Mouse (Mus musculus): ENCODE measurements around the gene Fscn2. TPM values are rescaled to one million over a fixed set of nuclear protein-coding genes. Genes with fewer than 3 reads are reported as not detected.

Gene Fscn2
- not detected in 2 replicates for polyA plus RNA-seq (2011; ENCODE audit: insufficient read depth, insufficient read length, low replicate concordance, missing spikeins)

DNA sequence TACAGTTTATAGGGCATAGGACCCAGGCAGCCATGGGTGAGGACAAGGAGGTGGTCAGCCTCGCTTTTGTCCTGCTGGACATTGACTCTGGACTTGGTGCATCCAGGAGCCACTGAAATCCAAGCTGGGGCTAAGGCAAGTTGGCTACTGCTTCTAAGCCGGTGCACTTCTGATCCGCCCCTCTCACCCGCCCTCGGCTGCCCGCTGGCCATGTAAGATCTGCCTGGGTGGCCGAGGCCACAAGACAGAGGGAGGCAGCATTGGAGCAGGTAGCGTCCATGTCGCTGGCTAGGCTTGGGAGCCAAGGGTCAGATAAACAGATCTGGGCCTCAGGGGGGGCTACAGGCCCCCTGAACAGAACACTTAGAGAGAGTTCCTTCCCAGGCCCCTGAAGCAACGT lies at the start of gene Fscn2:
Gene Fscn2, plus strand, starts transcription at position 240 of the 400 bp plus-strand sequence.
- WGBS, result 92% methylated on average over 10 of the region's 10 CpGs
- no peak within 1 kb of the TSS for H3K4me3 ChIP-seq (replicated peaks; ENCODE audit: control insufficient read depth, low read depth, low read length)
- no peak within 1 kb of the TSS for H3K27ac ChIP-seq (ENCODE audit: control insufficient read depth, insufficient read depth, low read depth, low read length, poor library complexity)
- no peaks in the 10 kb centered on the region; the same call in 1 of the 2 replicates for H3K4me1 ChIP-seq (ENCODE audit: control insufficient read depth, insufficient read depth, low read length)
- TF ChIP-seq POLR2A (IDR thresholded peaks at IDR 0.05; ENCODE audit: borderline replicate concordance, control insufficient read depth, low read depth, low read length) (no peak), CTCF (IDR thresholded peaks at IDR 0.05; ENCODE audit: control insufficient read depth, insufficient read depth, low read length) (no peak)

GRCm38 (mm10) chr11:120311561-120311960 lies 49.8 kb upstream of the Fscn2 start:
- Histone ChIP-seq H3K27ac (ENCODE audit: control insufficient read depth, insufficient read depth, low read depth, low read length, poor library complexity) (no peak overlapping the region), H3K4me3 (replicated peaks; ENCODE audit: control insufficient read depth, low read depth, low read length) (no peak overlapping the region), H3K4me1 (ENCODE audit: control insufficient read depth, insufficient read depth, low read length) (peaks cover 4% of the 10 kb centered on the region)
- 61% methylated on average over 10 of the region's 10 CpGs for WGBS
- TF ChIP-seq CTCF (IDR thresholded peaks at IDR 0.05; ENCODE audit: control insufficient read depth, insufficient read depth, low read length) (no peak), POLR2A (IDR thresholded peaks at IDR 0.05; ENCODE audit: borderline replicate concordance, control insufficient read depth, low read depth, low read length) (no peak)

GRCm38 (mm10) chr11:120312069-120312468 lies 49.3 kb upstream of the Fscn2 start:
- H3K4me1 ChIP-seq (ENCODE audit: control insufficient read depth, insufficient read depth, low read length), result peaks cover 6% of the 10 kb centered on the region
- WGBS, result 83% methylated on average over 6 of the region's 6 CpGs
- no peak overlapping the region for H3K4me3 ChIP-seq (replicated peaks; ENCODE audit: control insufficient read depth, low read depth, low read length)
- H3K27ac ChIP-seq (ENCODE audit: control insufficient read depth, insufficient read depth, low read depth, low read length, poor library complexity), result no peak overlapping the region
- TF ChIP-seq POLR2A (IDR thresholded peaks at IDR 0.05; ENCODE audit: borderline replicate concordance, control insufficient read depth, low read depth, low read length) (no peak), CTCF (IDR thresholded peaks at IDR 0.05; ENCODE audit: control insufficient read depth, insufficient read depth, low read length) (no peak)

GRCm38 (mm10) chr11:120313906-120314685 lies 47.2 kb upstream of the Fscn2 start:
- H3K27ac ChIP-seq (ENCODE audit: control insufficient read depth, insufficient read depth, low read depth, low read length, poor library complexity), result no peak overlapping the region
- TF ChIP-seq POLR2A (IDR thresholded peaks at IDR 0.05; ENCODE audit: borderline replicate concordance, control insufficient read depth, low read depth, low read length) (no peak), CTCF (IDR thresholded peaks at IDR 0.05; ENCODE audit: control insufficient read depth, insufficient read depth, low read length) (no peak)
- 73% methylated on average over 6 of the region's 6 CpGs for WGBS
- H3K4me1 ChIP-seq (ENCODE audit: control insufficient read depth, insufficient read depth, low read length), result peaks cover 6% of the 10 kb centered on the region
- H3K4me3 ChIP-seq (replicated peaks; ENCODE audit: control insufficient read depth, low read depth, low read length), result no peak overlapping the region

- WGBS, result 80% methylated on average over 16 of the region's 16 CpGs
- no peak overlapping the region for H3K27ac ChIP-seq (ENCODE audit: control insufficient read depth, insufficient read depth, low read depth, low read length, poor library complexity)
- no peak for TF ChIP-seq CTCF (IDR thresholded peaks at IDR 0.05; ENCODE audit: control insufficient read depth, insufficient read depth, low read length)
- no peak for TF ChIP-seq POLR2A (IDR thresholded peaks at IDR 0.05; ENCODE audit: borderline replicate concordance, control insufficient read depth, low read depth, low read length)
- H3K4me1 ChIP-seq (ENCODE audit: control insufficient read depth, insufficient read depth, low read length), result peaks cover 6% of the 10 kb centered on the region
- H3K4me3 ChIP-seq (replicated peaks; ENCODE audit: control insufficient read depth, low read depth, low read length), result no peak overlapping the region
Observed at GRCm38 (mm10) chr11:120314721-120315415, 46.5 kb upstream of the Fscn2 start.

GRCm38 (mm10) chr11:120315416-120315761 lies 45.9 kb upstream of the Fscn2 start:
- Histone ChIP-seq H3K4me3 (replicated peaks; ENCODE audit: control insufficient read depth, low read depth, low read length) (no peak overlapping the region), H3K4me1 (ENCODE audit: control insufficient read depth, insufficient read depth, low read length) (peaks cover 6% of the 10 kb centered on the region), H3K27ac (ENCODE audit: control insufficient read depth, insufficient read depth, low read depth, low read length, poor library complexity) (0 out of 2 replicates have a peak overlapping the region, but pooled peaks have one; percentile 9)
- 28% methylated on average over 4 of the region's 4 CpGs for WGBS
- TF ChIP-seq POLR2A (IDR thresholded peaks at IDR 0.05; ENCODE audit: borderline replicate concordance, control insufficient read depth, low read depth, low read length) (no peak), CTCF (IDR thresholded peaks at IDR 0.05; ENCODE audit: control insufficient read depth, insufficient read depth, low read length) (no peak)

DNA sequence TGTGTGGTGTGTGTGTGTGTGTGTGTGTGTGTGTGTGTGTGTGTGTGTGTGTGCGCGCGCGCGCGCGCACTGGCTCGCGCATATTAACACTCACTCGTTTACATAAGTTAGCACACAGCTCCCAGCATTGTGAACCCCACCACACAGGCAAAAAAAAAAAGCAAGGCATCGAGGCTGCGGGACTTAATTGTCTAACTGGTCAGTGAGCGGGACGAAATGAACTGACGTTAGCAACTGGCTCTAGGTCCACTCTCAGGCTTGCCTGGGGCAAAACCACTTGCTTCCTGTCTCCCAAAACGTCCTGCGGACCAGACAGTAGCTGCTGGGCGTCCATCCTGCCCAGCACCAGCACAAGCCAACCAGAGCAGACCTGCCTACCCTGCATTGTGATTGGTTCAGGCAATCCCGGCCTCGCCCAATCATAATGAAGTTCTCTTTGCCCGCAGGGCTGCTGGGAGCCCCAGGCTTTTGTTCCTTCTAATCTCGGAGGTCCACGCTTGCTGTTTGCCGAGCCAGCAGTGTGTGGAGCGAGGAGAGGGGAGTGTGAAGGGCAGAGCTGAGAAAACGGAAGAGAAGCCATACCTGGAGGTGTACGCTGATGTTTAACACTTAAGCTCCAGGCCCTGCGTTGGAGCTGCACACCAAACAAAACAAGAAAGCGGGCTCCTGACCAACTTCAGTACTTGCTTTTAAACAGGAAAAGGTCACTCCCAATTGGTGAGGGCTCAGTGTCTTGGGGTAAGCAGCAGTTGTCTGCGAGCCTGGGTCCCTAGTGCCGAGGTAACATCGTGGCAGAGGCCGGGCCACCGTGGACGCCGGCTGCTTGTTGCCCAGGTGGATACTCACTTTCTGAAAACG lies 45.3 kb upstream of the Fscn2 start:
- peak overlapping the region; percentile 70 for H3K4me3 ChIP-seq (replicated peaks; ENCODE audit: control insufficient read depth, low read depth, low read length)
- TF ChIP-seq CTCF (IDR thresholded peaks at IDR 0.05; ENCODE audit: control insufficient read depth, insufficient read depth, low read length) (no peak), POLR2A (IDR thresholded peaks at IDR 0.05; ENCODE audit: borderline replicate concordance, control insufficient read depth, low read depth, low read length) (peak; percentile 95)
- peaks cover 4% of the 10 kb centered on the region for H3K4me1 ChIP-seq (ENCODE audit: control insufficient read depth, insufficient read depth, low read length)
- 1% methylated on average over 37 of the region's 37 CpGs for WGBS
- peak overlapping the region; percentile 85 for H3K27ac ChIP-seq (ENCODE audit: control insufficient read depth, insufficient read depth, low read depth, low read length, poor library complexity)

Measured in bone marrow, adult 2 months (tissue).